Mouse (Mus musculus) G1E-ER4 (cell line): ENCODE measurements around the gene Nup155. TPM values are rescaled to one million over a fixed set of nuclear protein-coding genes. Genes with fewer than 3 reads are reported as not detected.

Source experiments
- GATA1 ChIP-seq: IDR thresholded peaks from one replicate; pipeline ENCODE4 v1.8.0; 2012; ENCODE audit warnings: low read length, inconsistent platforms
- polyA plus RNA-seq: library from polyadenylated mRNA; stranded (reverse); fragments of >175 nt; gene quantifications from 2 replicates; pipeline ENCODE4 v1.2.3, GENCODE M21; 2012

Nup155 gene
- 2.0 and 6.0 TPM in 2 replicates for polyA plus RNA-seq

DNA sequence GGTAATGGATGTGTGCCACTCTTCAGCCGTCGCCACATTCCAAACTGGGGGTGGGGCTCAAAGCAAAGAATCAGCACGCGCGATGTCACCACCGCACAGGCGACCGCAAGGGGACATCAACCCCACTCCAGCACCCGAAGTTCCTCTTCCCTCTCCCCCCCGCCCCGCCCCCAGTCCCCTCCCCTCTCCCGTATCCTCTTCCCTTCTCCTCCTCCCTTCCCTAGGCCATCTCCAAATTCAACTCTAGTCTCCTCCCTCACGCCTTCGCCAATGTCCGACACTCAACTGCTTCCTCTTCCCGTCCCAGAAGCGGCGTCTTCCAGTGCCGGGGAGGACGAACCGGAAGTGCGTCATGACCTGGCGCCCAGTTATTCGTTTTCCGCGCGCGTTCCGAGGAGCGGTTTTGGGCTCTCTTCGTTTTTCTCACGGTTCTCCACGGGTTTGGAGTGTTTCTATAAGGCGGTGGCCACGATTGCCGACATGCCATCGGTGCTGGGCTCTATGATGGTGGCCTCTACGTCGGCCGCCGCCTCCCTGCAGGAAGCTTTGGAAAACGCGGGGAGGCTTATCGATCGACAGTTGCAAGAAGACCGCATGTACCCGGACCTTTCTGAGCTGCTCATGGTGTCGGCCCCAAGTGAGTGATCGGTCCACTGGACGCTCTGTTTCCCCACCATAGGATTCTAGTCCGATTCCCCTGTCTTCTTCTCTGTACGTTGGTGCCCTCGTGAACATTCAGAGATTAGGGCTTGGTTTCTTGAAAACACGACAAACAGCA, at the start of gene Nup155:
TSS of gene Nup155 (plus strand) at position 308 of the 778 bp plus-strand sequence.
- TF ChIP-seq GATA1, result no peak

DNA sequence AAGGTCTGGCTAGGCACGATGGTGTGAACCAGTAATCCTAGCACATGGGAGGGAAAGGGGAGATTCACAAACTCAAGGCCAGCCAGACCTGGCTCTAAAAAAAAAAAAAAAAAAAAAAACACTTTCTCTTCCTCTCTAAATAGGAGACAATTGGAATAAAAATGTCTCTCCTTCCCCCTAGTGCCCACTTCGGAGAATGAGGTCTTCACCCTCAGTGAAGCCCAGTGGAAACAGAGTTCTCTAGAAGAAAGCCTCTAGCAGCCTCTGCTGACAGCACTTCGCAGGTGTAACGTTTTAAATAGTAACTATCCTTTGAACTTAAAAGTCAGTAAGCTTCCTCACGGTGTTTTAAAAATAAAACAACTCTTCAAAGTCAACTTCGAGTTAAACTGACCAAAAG, 43.9 kb upstream of the Nup155 start:
- no peak for TF ChIP-seq GATA1

DNA sequence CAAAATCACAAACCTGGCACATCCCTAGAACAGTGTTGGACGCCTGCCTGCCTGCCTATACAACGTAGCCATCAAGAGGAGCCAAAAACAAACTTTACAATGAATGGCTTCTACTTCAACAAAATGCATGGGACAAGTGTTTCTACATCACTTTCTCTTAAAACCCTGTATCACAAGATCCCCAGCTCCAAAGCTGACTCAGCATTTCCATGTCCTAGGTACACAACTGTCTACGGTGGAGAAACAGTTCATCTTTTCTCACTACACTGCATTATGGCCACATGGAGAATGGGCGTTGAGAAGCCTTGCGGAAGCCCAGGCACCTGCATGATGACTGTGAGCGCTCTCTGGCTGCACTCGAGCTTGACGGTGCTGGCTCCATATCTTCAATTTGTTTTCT, 26.9 kb upstream of the Nup155 start:
- TF ChIP-seq GATA1, result no peak

DNA sequence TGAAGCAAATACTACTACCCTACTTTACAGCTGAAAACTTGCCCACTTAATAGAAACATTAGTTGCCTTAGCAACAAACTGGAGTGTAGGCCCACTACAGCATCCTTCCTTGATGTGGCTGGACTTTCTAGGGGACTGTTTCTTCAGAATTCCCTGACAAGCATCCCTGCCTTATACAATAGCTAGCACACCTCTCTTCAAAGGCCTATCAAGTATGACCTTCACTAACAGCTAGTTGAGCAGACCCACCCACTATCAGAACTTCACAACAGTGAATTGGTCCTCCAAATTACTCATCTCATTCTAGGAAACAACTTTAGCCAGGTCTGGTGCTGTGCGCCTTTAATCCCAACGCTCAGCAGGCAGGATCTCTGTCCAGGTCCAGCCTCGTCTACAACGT, 21.8 kb upstream of the Nup155 start:
- TF ChIP-seq GATA1, result no peak

DNA sequence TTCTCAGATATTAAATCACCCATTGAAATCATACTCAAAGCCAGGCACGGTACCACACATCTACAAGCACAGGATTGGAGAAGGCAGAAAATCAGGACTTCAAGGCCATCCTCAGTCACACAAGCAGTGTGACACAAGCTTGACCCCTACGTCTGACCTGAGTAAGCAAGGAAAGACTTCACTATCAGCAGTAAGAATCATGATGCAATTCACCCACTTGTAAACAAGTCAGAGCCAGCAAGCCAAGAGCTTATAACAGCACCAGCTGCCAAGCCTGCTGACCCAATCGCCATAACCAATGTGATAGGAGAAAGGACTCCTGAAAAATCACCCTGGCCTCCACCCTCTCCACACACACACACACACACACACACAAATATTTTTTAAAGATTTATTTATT, 20.4 kb upstream of the Nup155 start:
- TF ChIP-seq GATA1, result no peak

DNA sequence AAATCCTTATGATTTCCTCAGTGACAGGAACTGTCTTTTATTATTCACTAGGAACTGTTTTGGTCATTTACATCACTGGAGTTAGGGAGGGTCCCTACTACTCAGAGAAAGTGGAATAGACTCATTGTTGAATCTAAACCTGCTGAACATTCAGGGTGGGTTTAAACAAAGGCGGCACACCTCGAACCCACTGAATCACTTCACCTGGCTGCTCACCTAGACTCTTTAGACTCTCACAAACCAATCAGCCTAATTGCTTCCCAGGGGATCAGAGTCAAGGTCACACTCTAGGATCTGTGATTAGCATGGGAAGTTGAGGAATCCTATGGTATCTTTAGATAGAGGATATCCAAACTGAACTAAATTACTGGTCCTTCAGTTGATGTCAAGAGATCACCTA, 18.4 kb upstream of the Nup155 start:
- no peak for TF ChIP-seq GATA1

DNA sequence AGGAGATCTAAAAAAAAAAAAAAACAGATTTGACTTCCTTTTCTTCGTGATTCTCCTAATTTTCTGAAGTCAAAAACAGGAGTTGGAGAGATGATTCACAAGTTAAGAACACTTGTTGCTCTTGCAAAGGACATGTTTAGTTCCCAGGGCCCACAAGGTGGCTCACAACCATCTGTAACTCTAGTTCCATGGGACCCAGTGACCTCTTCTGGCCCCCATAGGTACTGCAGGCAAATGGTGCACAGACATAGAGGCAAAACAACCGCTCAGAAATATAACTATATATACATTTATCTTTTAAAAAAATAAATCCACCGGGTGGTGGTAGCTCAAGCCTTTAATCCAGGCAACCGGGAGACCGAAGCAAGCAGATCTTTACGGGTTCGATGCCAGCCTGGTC, 11.2 kb upstream of the Nup155 start:
- no peak for TF ChIP-seq GATA1

DNA sequence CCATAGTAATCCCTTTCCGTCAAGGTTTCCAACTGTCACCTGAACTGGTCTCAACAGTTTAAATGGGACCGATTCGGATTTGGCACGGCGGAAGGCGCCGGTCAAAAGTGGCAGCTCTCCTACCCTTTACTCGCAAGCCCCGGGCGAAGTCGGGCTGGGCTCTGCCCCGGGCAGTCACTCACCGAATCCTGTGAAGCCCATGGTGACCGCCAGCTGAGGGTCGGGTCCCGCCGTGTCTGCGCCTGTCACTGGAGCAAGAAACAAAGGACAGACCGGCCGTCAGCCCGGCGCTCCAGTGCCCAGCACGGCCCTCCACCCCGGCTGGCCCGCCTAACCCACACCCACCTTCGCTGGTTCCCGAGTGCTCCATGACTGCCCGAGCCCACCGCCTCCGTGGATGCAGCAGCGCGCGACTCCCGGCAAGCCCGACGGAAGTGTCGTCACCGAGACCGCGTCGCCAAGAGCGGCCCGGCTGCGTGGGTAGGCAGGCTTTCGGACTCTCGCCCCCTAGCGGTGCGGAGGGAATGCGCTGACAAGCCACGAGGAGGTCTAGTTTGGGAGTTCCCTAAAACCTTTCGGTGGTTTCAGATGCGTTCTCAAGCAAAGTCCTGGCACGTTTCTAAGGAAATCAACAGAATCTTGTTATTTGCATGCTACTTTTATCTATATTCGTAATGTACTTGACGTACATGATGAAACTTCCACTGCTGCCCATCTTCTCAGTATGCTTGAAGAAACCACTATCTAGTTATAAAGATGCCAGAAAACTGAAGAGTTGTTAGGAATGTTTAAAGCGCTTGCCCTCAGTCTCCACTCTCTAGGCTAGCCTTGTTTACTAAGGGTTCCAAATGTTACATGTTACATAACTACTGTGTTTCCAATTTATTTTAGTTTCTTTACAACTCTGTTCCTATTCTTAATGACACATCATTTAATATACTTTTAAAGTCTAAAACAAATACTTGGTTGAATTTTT, 10.0 kb upstream of the Nup155 start, which contains the start of gene Wdr70:
TSS of gene Wdr70 (minus strand) at position 436 of the 976 bp plus-strand sequence.
- no peak for TF ChIP-seq GATA1

DNA sequence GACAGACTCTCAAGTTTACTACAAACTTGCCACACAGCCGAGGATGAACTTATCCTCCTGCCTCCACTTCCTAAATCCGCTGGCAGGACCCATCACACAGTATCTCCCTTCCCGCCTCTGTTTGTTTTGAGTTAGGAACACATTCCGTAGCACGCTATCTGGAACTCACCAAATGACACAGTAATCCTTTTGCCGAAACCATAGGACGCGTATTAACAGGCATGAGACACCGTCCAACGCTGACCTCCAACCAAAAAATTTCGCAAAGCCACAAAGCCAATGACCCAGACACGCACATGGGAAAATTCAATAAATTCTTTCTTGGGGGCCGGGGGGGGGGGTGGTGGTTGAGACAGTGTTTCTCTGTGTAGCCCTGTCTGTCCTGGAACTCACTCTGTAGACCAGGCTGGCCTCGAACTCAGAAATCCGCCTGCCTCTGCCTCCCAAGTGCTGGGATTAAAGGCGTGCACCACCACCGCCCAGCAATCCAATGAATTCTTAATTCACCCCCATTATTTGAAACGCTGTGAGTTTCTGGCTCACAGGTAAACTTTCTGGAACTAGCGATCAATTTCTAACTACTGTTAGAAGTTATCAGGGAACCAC, 610 bp upstream of the Nup155 start:
- no peak for TF ChIP-seq GATA1

DNA sequence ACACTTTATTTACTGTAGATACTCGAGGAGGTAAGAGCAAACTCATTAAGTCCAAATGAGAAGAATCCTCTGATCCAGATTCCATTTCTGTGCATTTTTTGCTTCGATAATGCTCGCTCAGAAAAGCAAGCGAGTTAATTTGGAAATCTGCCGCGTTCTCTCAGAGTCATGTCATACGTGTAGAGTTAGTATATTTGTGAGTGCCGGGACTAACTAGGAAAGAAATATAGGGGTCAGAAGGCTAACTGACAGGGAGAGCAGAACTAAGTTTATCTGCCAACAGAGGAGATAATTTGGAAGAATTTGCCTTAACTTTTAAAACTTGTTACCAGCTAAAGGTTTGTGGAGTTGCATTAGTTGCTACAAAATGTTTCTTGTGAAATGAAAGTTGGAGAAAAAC, 709 bp downstream of the Nup155 start:
- no peak for TF ChIP-seq GATA1

DNA sequence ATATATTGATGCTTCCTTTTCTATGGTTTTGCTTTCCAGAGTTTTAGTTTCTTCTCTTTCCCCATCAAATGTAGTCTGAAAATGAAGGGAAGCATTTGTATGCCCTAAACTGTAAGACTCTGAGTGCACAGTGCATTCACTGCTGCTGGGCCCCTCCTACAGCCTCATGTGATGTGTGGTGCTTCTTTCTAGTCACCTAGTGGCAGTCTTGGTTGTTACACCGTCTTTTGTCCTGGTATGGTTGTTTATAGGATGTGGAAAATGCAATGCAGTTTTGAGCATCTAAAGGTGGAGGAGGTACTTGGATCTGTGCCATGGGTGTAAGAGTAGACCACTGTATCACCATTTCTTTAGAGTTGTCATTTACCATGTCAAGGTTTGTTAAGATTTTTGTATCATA, 20.2 kb downstream of the Nup155 start:
- TF ChIP-seq GATA1, result no peak

DNA sequence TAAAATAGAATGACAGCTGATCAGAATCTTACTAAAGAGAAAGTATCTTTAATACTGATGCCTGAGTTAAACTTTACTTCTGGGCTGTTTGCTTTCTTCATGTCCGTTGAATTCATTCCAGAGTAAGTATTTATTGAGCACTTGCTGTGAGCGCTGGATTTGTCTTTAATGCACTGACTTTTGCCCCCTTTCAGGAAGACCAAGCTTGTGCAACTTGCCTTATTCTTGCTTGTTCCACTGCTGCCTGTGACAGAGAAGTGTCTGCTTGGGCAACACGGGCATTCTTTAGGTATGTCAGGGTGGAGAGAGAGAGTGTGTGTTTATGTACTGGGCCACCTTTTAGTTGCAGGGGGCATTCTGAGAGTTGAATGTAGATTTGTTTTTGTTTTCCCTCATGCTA, 22.2 kb downstream of the Nup155 start:
- no peak for TF ChIP-seq GATA1

DNA sequence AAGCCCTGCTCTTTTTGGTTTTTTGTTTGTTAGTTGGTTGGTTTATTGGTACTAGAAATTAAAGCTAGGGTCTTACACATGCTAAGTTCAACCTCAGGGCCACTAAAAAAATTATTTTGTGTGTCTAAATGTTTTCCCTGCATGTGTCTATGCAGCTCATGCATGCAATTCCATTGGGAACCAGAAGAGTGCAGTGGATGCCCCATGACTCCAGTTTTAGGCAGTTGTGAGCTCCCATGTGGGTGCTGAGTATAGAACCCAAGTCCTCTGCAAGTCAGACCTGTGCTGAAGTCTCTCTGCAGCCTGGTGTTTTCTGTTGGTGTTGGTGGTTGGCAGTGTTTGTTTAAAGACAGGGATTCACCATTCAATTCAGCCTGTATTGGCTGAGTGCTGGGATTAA, 22.7 kb downstream of the Nup155 start:
- no peak for TF ChIP-seq GATA1

DNA sequence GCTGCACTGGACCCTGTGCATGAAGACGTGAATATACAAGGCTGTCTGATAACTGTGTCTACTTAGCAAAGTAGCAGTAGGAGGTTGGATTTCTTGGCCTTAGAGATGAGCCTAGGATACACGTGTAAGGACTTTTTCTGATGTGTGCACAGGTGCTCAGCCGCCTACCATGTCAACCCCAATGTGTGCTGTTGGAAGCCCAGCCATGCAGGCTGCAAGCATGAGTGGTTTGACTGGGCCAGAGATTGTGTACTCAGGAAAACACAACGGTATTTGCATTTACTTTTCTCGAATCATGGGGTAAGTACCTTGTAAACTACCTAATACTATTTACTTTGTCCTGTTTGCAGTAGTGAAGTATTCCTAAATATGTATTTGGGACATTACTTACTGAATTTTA, 26.5 kb downstream of the Nup155 start:
- no peak for TF ChIP-seq GATA1

DNA sequence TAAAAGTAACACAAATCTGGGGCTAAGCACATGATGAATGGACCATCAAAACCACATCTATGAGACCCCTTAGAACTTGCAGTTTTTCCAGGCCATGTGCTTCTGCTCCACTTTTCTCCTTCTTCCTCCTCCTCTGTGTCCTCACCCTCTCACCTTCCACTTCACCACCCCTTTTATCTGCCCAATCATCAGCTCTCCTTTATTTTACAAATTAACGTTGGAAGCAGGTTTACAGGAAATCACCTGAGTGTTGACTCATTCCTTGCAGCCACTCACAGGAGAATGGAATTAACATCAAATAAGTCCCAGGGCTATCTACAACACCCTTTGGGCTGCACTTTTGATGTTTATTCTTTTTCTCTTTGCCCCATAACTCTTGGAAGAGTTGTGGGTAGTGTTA, 52.8 kb downstream of the Nup155 start:
- no peak for TF ChIP-seq GATA1
